Mouse (Mus musculus) heart, adult 2 months (tissue): Measurements from ENCODE around the gene Ppp1r15b. TPM values are rescaled to one million over a fixed set of nuclear protein-coding genes. Genes with fewer than 3 reads are reported as not detected.

Source experiments
- DNase-seq, 2 experiments: peaks; one replicate each; pipeline ENCODE4 v3.0.0; 2021
- H3K27ac ChIP-seq: fragments of 200-600 bp; 2 replicates; pipeline ENCODE4 v1.8.1; 2022
- H3K27me3 ChIP-seq: fragments of 200-500 bp; 2 replicates; pipeline ENCODE4 v1.6.1; 2012; ENCODE audit warnings: mild to moderate bottlenecking, low read length, inconsistent platforms, mixed read lengths; ENCODE audit not compliant: control insufficient read depth, insufficient read depth
- H3K36me3 ChIP-seq: fragments of 200-500 bp; 2 replicates; pipeline ENCODE4 v1.6.1; 2012; ENCODE audit warnings: low read length, inconsistent platforms; ENCODE audit not compliant: control insufficient read depth, insufficient read depth
- H3K4me1 ChIP-seq: fragments of 200-500 bp; 2 replicates; pipeline ENCODE4 v1.6.1; 2011; ENCODE audit warnings: low read length; ENCODE audit not compliant: control insufficient read depth, insufficient read depth
- H3K4me3 ChIP-seq: fragments of 200-600 bp; 2 replicates; pipeline ENCODE4 v1.8.1; 2022
- H3K79me2 ChIP-seq: fragments of 200-500 bp; replicated peaks from 2 replicates; pipeline ENCODE4 v1.6.1; 2012; ENCODE audit warnings: mild to moderate bottlenecking, inconsistent platforms, low read length, moderate library complexity, mixed read lengths; ENCODE audit not compliant: control insufficient read depth, insufficient read depth
- H3K9ac ChIP-seq: fragments of 200-500 bp; 2 replicates; pipeline ENCODE4 v1.6.1; 2012; ENCODE audit warnings: low read depth, mild to moderate bottlenecking, control low read depth, inconsistent platforms, low read length, mixed read lengths
- CTCF ChIP-seq: fragments of 200-600 bp; IDR thresholded peaks from 2 replicates; pipeline ENCODE4 v1.8.1; 2022; ENCODE audit warnings: antibody characterized with exemption, mild to moderate bottlenecking, moderate library complexity
- EP300 ChIP-seq: fragments of 200-500 bp; IDR thresholded peaks from 2 replicates; pipeline ENCODE4 v1.6.1; 2011; ENCODE audit warnings: low read depth, low read length, control low read depth; ENCODE audit not compliant: insufficient read depth
- POLR2A ChIP-seq: fragments of 200-500 bp; IDR thresholded peaks from 2 replicates; pipeline ENCODE4 v1.6.1; 2011; ENCODE audit warnings: mild to moderate bottlenecking, low read depth, low read length, control low read depth; ENCODE audit not compliant: insufficient read depth
- WGBS: fragments of 180-500 bp; shearing (Covaris S2); methylation state at CpG from one replicate; pipeline ENCODE4 v1.1.7; 2018; 5-methylcytosine and 5-hydroxymethylcytosine counted together
- intact Hi-C: fragments of 180-260 bp; cut with DNase I; formaldehyde crosslinking; loops from one replicate; pipeline ENCODE4 v1.15.1; 2025
- polyA plus RNA-seq: library from polyadenylated mRNA; depleted of rRNA; stranded (reverse); fragments of >200 nt; gene quantifications from 2 replicates; pipeline ENCODE4 v1.2.3, GENCODE M21; 2012
- total RNA-seq, 2 experiments: library from RNA; stranded (reverse); gene quantifications; 2 replicates each; pipeline ENCODE4 v1.2.3; 2021

Ppp1r15b gene
- total and polyA plus RNA-seq, 3 experiments, result 8.6 to 22.8 (median 21.5) TPM

- H3K79me2 ChIP-seq, result peaks cover 1% of the 10 kb centered on the region; the same call in 1 of the 2 replicates
- DNase-seq, result no peak
- no peak overlapping the region for H3K27ac ChIP-seq
- H3K4me1 ChIP-seq, result no peaks in the 10 kb centered on the region
- H3K27me3 ChIP-seq, result no peaks in the 10 kb centered on the region
- intact Hi-C loops, result no loop called here
- H3K9ac ChIP-seq, result no peak overlapping the region
- no peak for TF ChIP-seq CTCF
- TF ChIP-seq EP300, result no peak
- TF ChIP-seq POLR2A, result no peak
- WGBS, result 71% methylated on average over 7 of the region's 7 CpGs
- no peaks in the 10 kb centered on the region for H3K36me3 ChIP-seq
- no peak overlapping the region for H3K4me3 ChIP-seq
Measured at GRCm38 (mm10) chr1:133093719-133094118, 37.2 kb upstream of the Ppp1r15b start.

GRCm38 (mm10) chr1:133100980-133101798 lies 29.8 kb upstream of the Ppp1r15b start:
- H3K9ac ChIP-seq, result no peak overlapping the region
- 0 out of 2 replicates have a peak, but pooled peaks cover 1% of the 10 kb centered on the region for H3K79me2 ChIP-seq
- WGBS, result 36% methylated on average over 17 of the region's 17 CpGs
- no peak overlapping the region for H3K27ac ChIP-seq
- intact Hi-C loops, result loop anchor here (1.0 kb wide), 1 partner anchor 62 kb away; no protein-coding TSS in a partner anchor
- no peaks in the 10 kb centered on the region for H3K4me1 ChIP-seq
- DNase-seq, result peak; percentile 74 to 82
- no peak overlapping the region for H3K4me3 ChIP-seq
- H3K27me3 ChIP-seq, result no peaks in the 10 kb centered on the region
- no peaks in the 10 kb centered on the region for H3K36me3 ChIP-seq
- TF ChIP-seq EP300, result no peak
- peak; percentile 95 for TF ChIP-seq CTCF

DNA sequence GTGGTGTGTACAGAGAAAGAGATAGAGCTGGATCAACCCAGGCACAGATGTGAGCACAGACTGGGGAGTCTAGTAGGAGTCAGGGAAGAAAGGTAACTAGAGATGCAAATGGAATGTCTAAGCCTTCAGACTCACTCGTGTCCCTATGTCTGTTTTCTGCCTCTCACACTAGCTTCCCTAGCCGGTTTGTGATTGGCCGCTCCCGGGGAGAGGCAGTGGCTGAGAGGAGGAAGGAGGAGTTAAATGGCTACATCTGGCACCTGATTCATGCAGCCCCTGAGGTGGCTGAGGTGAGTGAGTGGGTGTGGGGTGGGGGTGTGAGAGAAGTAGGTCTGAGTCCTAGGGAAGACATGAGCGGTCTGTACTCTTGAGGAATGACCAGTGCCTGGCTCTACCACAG lies 28.8 kb upstream of the Ppp1r15b start:
- DNase-seq, result no peak
- no peak overlapping the region for H3K4me3 ChIP-seq
- intact Hi-C loops, result no loop called here
- WGBS, result 87% methylated on average over 5 of the region's 5 CpGs
- no peak overlapping the region for H3K27ac ChIP-seq
- H3K36me3 ChIP-seq, result no peaks in the 10 kb centered on the region
- TF ChIP-seq CTCF (no peak), EP300 (no peak), POLR2A (no peak)
- H3K79me2 ChIP-seq, result 0 out of 2 replicates have a peak, but pooled peaks cover 1% of the 10 kb centered on the region
- no peaks in the 10 kb centered on the region for H3K27me3 ChIP-seq
- H3K9ac ChIP-seq, result no peak overlapping the region
- no peaks in the 10 kb centered on the region for H3K4me1 ChIP-seq

DNA sequence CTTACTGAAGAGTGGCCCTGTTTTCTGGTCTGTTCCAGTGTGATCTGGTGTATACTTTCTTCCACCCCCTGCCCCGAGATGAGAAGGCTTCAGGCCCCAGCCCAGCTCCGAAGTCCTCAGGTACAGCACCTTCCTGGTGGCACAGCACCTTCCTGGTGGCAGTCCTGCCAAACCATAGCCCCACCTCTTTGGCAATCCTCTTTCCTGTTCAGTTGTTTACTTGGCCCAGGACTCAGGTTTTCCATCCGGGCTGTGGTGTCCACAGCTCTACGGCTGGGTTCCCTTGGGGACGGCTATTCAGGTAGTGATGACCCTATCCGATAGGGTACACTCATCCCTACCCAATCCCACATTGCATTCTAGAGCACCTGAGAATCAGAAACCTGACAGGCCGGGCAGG lies 27.6 kb upstream of the Ppp1r15b start:
- H3K27me3 ChIP-seq, result no peaks in the 10 kb centered on the region
- no peak overlapping the region for H3K27ac ChIP-seq
- H3K79me2 ChIP-seq, result no peaks in the 10 kb centered on the region
- no peak for TF ChIP-seq CTCF
- TF ChIP-seq POLR2A, result no peak
- no peak for TF ChIP-seq EP300
- WGBS, result 70% methylated on average over 7 of the region's 7 CpGs
- DNase-seq, result no peak
- no peak overlapping the region for H3K9ac ChIP-seq
- intact Hi-C loops, result no loop called here
- no peaks in the 10 kb centered on the region for H3K4me1 ChIP-seq
- no peak overlapping the region for H3K4me3 ChIP-seq
- no peaks in the 10 kb centered on the region for H3K36me3 ChIP-seq

GRCm38 (mm10) chr1:133103871-133104270 lies 27.1 kb upstream of the Ppp1r15b start:
- TF ChIP-seq CTCF (no peak), POLR2A (no peak), EP300 (no peak)
- WGBS, result 95% methylated on average over 6 of the region's 6 CpGs
- no peak overlapping the region for H3K9ac ChIP-seq
- DNase-seq, result no peak
- intact Hi-C loops, result no loop called here
- H3K27me3 ChIP-seq, result no peaks in the 10 kb centered on the region
- H3K36me3 ChIP-seq, result no peaks in the 10 kb centered on the region
- H3K27ac ChIP-seq, result no peak overlapping the region
- H3K4me1 ChIP-seq, result no peaks in the 10 kb centered on the region
- H3K79me2 ChIP-seq, result no peaks in the 10 kb centered on the region
- no peak overlapping the region for H3K4me3 ChIP-seq

GRCm38 (mm10) chr1:133116108-133116507 lies 14.8 kb upstream of the Ppp1r15b start:
- H3K4me3 ChIP-seq, result no peak overlapping the region
- DNase-seq, result no peak
- 89% methylated on average over 4 of the region's 4 CpGs for WGBS
- H3K36me3 ChIP-seq, result no peaks in the 10 kb centered on the region
- no peaks in the 10 kb centered on the region for H3K79me2 ChIP-seq
- no peak overlapping the region for H3K27ac ChIP-seq
- H3K9ac ChIP-seq, result no peak overlapping the region
- no peaks in the 10 kb centered on the region for H3K27me3 ChIP-seq
- no peaks in the 10 kb centered on the region for H3K4me1 ChIP-seq
- intact Hi-C loops, result no loop called here
- no peak for TF ChIP-seq EP300
- TF ChIP-seq POLR2A, result no peak
- TF ChIP-seq CTCF, result peak; percentile 9; the same call in 1 of the 2 replicates
